Mouse (Mus musculus): ENCODE data around the gene Mex3a. TPM values are rescaled to one million over a fixed set of nuclear protein-coding genes. Genes with fewer than 3 reads are reported as not detected.

Gene Mex3a
- polyA plus RNA-seq, 1 experiment from 2014 or later, result 43.5 TPM

- H3K27me3 ChIP-seq (ENCODE audit: control insufficient read depth, insufficient read depth, low read length), result no peaks in the 10 kb centered on the region
- ATAC-seq (ENCODE audit: insufficient number of reproducible peaks, low FRiP score, low TSS enrichment, low read depth) (no peak), DNase-seq (ENCODE audit: low spot score) (no peak)
- no peaks in the 10 kb centered on the region for H3K9me3 ChIP-seq (ENCODE audit: control insufficient read depth, low read length)
- WGBS, result 51% methylated on average over 13 of the region's 13 CpGs
- peak overlapping the region; percentile 85 for H3K27ac ChIP-seq (replicated peaks; ENCODE audit: low read depth, low read length)
- H3K4me2 ChIP-seq (ENCODE audit: low read depth, severe bottlenecking), result peak overlapping the region; percentile 57
- H3K4me3 ChIP-seq (ENCODE audit: low read depth, low read length), result peak overlapping the region; percentile 25
- peak overlapping the region; percentile 31 for H3K9ac ChIP-seq (ENCODE audit: low read length)
- H3K4me1 ChIP-seq (ENCODE audit: control insufficient read depth, insufficient read depth, low read length), result peaks cover 38% of the 10 kb centered on the region
- no peaks in the 10 kb centered on the region for H3K36me3 ChIP-seq (ENCODE audit: control insufficient read depth, insufficient read depth, low read length)
These were observed 21.5 kb upstream of the Mex3a start for GRCm38 (mm10) chr3:88510421-88511289.

- Histone ChIP-seq H3K4me3 (ENCODE audit: low read depth, low read length) (no peak overlapping the region), H3K9me3 (ENCODE audit: control insufficient read depth, low read length) (no peaks in the 10 kb centered on the region), H3K27ac (replicated peaks; ENCODE audit: low read depth, low read length) (no peak overlapping the region; the same call in 1 of the 2 replicates), H3K36me3 (ENCODE audit: control insufficient read depth, insufficient read depth, low read length) (no peaks in the 10 kb centered on the region), H3K4me1 (ENCODE audit: control insufficient read depth, insufficient read depth, low read length) (peaks cover 34% of the 10 kb centered on the region), H3K4me2 (ENCODE audit: low read depth, severe bottlenecking) (no peak overlapping the region), H3K27me3 (ENCODE audit: control insufficient read depth, insufficient read depth, low read length) (no peaks in the 10 kb centered on the region), H3K9ac (ENCODE audit: low read length) (no peak overlapping the region)
- DNase-seq (ENCODE audit: low spot score) (no peak), ATAC-seq (ENCODE audit: insufficient number of reproducible peaks, low FRiP score, low TSS enrichment, low read depth) (no peak)
- WGBS, result 59% methylated on average over 4 of the region's 4 CpGs
These were observed 20.6 kb upstream of the Mex3a start for GRCm38 (mm10) chr3:88511559-88511958.

- Histone ChIP-seq H3K9me3 (ENCODE audit: control insufficient read depth, low read length) (no peaks in the 10 kb centered on the region), H3K27me3 (ENCODE audit: control insufficient read depth, insufficient read depth, low read length) (no peaks in the 10 kb centered on the region), H3K36me3 (ENCODE audit: control insufficient read depth, insufficient read depth, low read length) (no peaks in the 10 kb centered on the region), H3K9ac (ENCODE audit: low read length) (no peak overlapping the region), H3K4me2 (ENCODE audit: low read depth, severe bottlenecking) (no peak overlapping the region), H3K4me3 (ENCODE audit: low read depth, low read length) (no peak overlapping the region), H3K4me1 (ENCODE audit: control insufficient read depth, insufficient read depth, low read length) (peaks cover 34% of the 10 kb centered on the region), H3K27ac (replicated peaks; ENCODE audit: low read depth, low read length) (peak overlapping the region; percentile 45)
- peak; percentile 51 for DNase-seq (ENCODE audit: low spot score)
- no peak for ATAC-seq (ENCODE audit: insufficient number of reproducible peaks, low FRiP score, low TSS enrichment, low read depth)
- whole genome bisulfite sequencing, result 44% methylated on average over 6 of the region's 6 CpGs
These were observed 19.9 kb upstream of the Mex3a start for GRCm38 (mm10) chr3:88512141-88512895.

GRCm38 (mm10) chr3:88512896-88513545, 19.2 kb upstream of the Mex3a start:
- Histone ChIP-seq H3K9me3 (ENCODE audit: control insufficient read depth, low read length) (no peaks in the 10 kb centered on the region), H3K27me3 (ENCODE audit: control insufficient read depth, insufficient read depth, low read length) (no peaks in the 10 kb centered on the region), H3K36me3 (ENCODE audit: control insufficient read depth, insufficient read depth, low read length) (no peaks in the 10 kb centered on the region), H3K9ac (ENCODE audit: low read length) (no peak overlapping the region), H3K4me2 (ENCODE audit: low read depth, severe bottlenecking) (no peak overlapping the region), H3K27ac (replicated peaks; ENCODE audit: low read depth, low read length) (peak overlapping the region; percentile 45), H3K4me1 (ENCODE audit: control insufficient read depth, insufficient read depth, low read length) (peaks cover 34% of the 10 kb centered on the region), H3K4me3 (ENCODE audit: low read depth, low read length) (no peak overlapping the region)
- ATAC-seq (ENCODE audit: insufficient number of reproducible peaks, low FRiP score, low TSS enrichment, low read depth), result no peak
- DNase-seq (ENCODE audit: low spot score), result no peak
- 41% methylated on average over 12 of the region's 15 CpGs for WGBS

- peaks cover 34% of the 10 kb centered on the region for H3K4me1 ChIP-seq (ENCODE audit: control insufficient read depth, insufficient read depth, low read length)
- 81% methylated on average over 7 of the region's 7 CpGs for WGBS
These were observed 18.6 kb upstream of the Mex3a start for GRCm38 (mm10) chr3:88513546-88514115.

GRCm38 (mm10) chr3:88514231-88515094, 17.7 kb upstream of the Mex3a start:
- no peak for ATAC-seq (ENCODE audit: insufficient number of reproducible peaks, low FRiP score, low TSS enrichment, low read depth)
- Histone ChIP-seq H3K36me3 (ENCODE audit: control insufficient read depth, insufficient read depth, low read length) (no peaks in the 10 kb centered on the region), H3K9me3 (ENCODE audit: control insufficient read depth, low read length) (no peaks in the 10 kb centered on the region), H3K27ac (replicated peaks; ENCODE audit: low read depth, low read length) (no peak overlapping the region), H3K27me3 (ENCODE audit: control insufficient read depth, insufficient read depth, low read length) (no peaks in the 10 kb centered on the region), H3K4me2 (ENCODE audit: low read depth, severe bottlenecking) (no peak overlapping the region), H3K9ac (ENCODE audit: low read length) (no peak overlapping the region), H3K4me1 (ENCODE audit: control insufficient read depth, insufficient read depth, low read length) (peaks cover 31% of the 10 kb centered on the region), H3K4me3 (ENCODE audit: low read depth, low read length) (no peak overlapping the region)
- 76% methylated on average over 10 of the region's 10 CpGs for WGBS
- DNase-seq (ENCODE audit: low spot score), result no peak

More at GRCm38 (mm10) chr3:88513546-88514115, 18.6 kb upstream of the Mex3a start:
- Histone ChIP-seq H3K36me3 (ENCODE audit: control insufficient read depth, insufficient read depth, low read length) (no peaks in the 10 kb centered on the region), H3K4me2 (ENCODE audit: low read depth, severe bottlenecking) (no peak overlapping the region), H3K27me3 (ENCODE audit: control insufficient read depth, insufficient read depth, low read length) (no peaks in the 10 kb centered on the region), H3K4me3 (ENCODE audit: low read depth, low read length) (no peak overlapping the region), H3K27ac (replicated peaks; ENCODE audit: low read depth, low read length) (peak overlapping the region; percentile 24; the same call in 1 of the 2 replicates), H3K9ac (ENCODE audit: low read length) (no peak overlapping the region), H3K9me3 (ENCODE audit: control insufficient read depth, low read length) (no peaks in the 10 kb centered on the region)
- ATAC-seq (ENCODE audit: insufficient number of reproducible peaks, low FRiP score, low TSS enrichment, low read depth), result no peak
- DNase-seq (ENCODE audit: low spot score), result no peak

- 93% methylated on average over 2 of the region's 2 CpGs for WGBS
- no peaks in the 10 kb centered on the region for H3K9me3 ChIP-seq (ENCODE audit: control insufficient read depth, low read length)
- ATAC-seq (ENCODE audit: insufficient number of reproducible peaks, low FRiP score, low TSS enrichment, low read depth) (no peak), DNase-seq (ENCODE audit: low spot score) (no peak)
- peaks cover 27% of the 10 kb centered on the region for H3K4me1 ChIP-seq (ENCODE audit: control insufficient read depth, insufficient read depth, low read length)
- no peaks in the 10 kb centered on the region for H3K27me3 ChIP-seq (ENCODE audit: control insufficient read depth, insufficient read depth, low read length)
- H3K9ac ChIP-seq (ENCODE audit: low read length), result no peak overlapping the region
- no peak overlapping the region for H3K27ac ChIP-seq (replicated peaks; ENCODE audit: low read depth, low read length)
- H3K4me2 ChIP-seq (ENCODE audit: low read depth, severe bottlenecking), result no peak overlapping the region
- H3K36me3 ChIP-seq (ENCODE audit: control insufficient read depth, insufficient read depth, low read length), result no peaks in the 10 kb centered on the region
- no peak overlapping the region for H3K4me3 ChIP-seq (ENCODE audit: low read depth, low read length)
These were observed 17.2 kb upstream of the Mex3a start for GRCm38 (mm10) chr3:88515095-88515386.
